Mouse (Mus musculus) embryonic fibroblast, embryonic 13.5 days (primary cell): ENCODE results near the gene Hnrnpa2b1.

Experiments
- CTCF ChIP-seq: IDR thresholded peaks from 2 replicates; pipeline ENCODE4 v1.5.1; 2011; ENCODE audit warnings: mild to moderate bottlenecking, control low read depth, low read length, moderate library complexity, borderline replicate concordance; ENCODE audit not compliant: insufficient read depth
- POLR2A ChIP-seq: IDR thresholded peaks from 2 replicates; pipeline ENCODE4 v1.6.1; 2011; ENCODE audit warnings: low read depth, mild to moderate bottlenecking, control low read depth, low read length, moderate library complexity

DNA sequence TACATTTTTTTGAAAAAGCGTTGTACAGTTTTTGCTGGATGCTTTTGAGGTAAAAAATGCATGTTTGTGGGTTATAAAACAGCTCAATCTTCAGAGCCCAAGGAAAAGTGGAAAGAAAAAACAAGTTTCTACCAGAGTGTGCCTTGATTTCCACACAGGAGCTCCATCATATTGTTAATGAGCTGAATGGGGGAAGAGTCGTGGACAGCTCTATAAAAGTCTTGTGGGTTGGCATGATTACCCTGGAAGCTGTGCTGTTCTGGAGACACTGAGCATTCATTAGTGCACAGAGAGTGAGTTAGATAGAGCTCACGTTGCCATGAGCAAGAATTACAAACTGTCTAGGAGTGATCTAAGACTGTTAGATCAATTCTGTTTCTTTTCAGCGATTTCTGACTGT, 2.5 kb upstream of the Hnrnpa2b1 start:
- TF ChIP-seq CTCF (no peak), POLR2A (peak; percentile 5; the same call in 1 of the 2 replicates)
